Mouse (Mus musculus) midbrain, postnatal 0 days (tissue): ENCODE measurements around the gene Nanos3. TPM values are rescaled to one million over a fixed set of nuclear protein-coding genes. Genes with fewer than 3 reads are reported as not detected.

ENCODE experiments used
- ATAC-seq: fragments of 200-750 bp; cut with Nextera tagmentation; 2 replicates; pipeline ENCODE4 v1.8.0; 2017; ENCODE audit warnings: moderate number of reproducible peaks, mild to moderate bottlenecking, moderate TSS enrichment, moderate library complexity; ENCODE audit not compliant: low FRiP score
- DNase-seq: peaks from one replicate; pipeline ENCODE4 v3.0.0-alpha.2; 2015; ENCODE audit warnings: low spot score
- H3K27ac ChIP-seq: fragments of 300-500 bp; sonication (generic); 2 replicates; pipeline ENCODE4 v1.5.1; 2014; ENCODE audit warnings: low read depth, mild to moderate bottlenecking, low read length, mixed read lengths
- H3K27me3 ChIP-seq: fragments of 300-500 bp; sonication (generic); 2 replicates; pipeline ENCODE4 v1.6.1; 2014; ENCODE audit warnings: low read length, control low read depth, mixed read lengths; ENCODE audit not compliant: insufficient read depth
- H3K36me3 ChIP-seq: fragments of 300-500 bp; sonication (generic); 2 replicates; pipeline ENCODE4 v1.6.1; 2014; ENCODE audit warnings: low read length, control low read depth, mixed read lengths; ENCODE audit not compliant: insufficient read depth
- H3K4me1 ChIP-seq: fragments of 300-500 bp; sonication (generic); 2 replicates; pipeline ENCODE4 v1.6.1; 2014; ENCODE audit warnings: mild to moderate bottlenecking, control low read depth, antibody characterized with exemption, low read length, mixed read lengths; ENCODE audit not compliant: insufficient read depth
- H3K4me2 ChIP-seq: fragments of 300-500 bp; sonication (generic); 2 replicates; pipeline ENCODE4 v1.6.1; 2014; ENCODE audit warnings: low read depth, mild to moderate bottlenecking, low read length, mixed read lengths; ENCODE audit not compliant: poor library complexity, severe bottlenecking
- H3K4me3 ChIP-seq: fragments of 300-500 bp; sonication (generic); 2 replicates; pipeline ENCODE4 v1.5.1; 2014; ENCODE audit warnings: low read depth, mild to moderate bottlenecking, low read length, moderate library complexity
- H3K9ac ChIP-seq: fragments of 300-500 bp; sonication (generic); replicated peaks from 2 replicates; pipeline ENCODE4 v1.6.1; 2014; ENCODE audit warnings: mild to moderate bottlenecking, low read length, moderate library complexity, mixed read lengths; ENCODE audit not compliant: poor library complexity, severe bottlenecking
- H3K9me3 ChIP-seq: fragments of 300-500 bp; sonication (generic); 2 replicates; pipeline ENCODE4 v1.6.1; 2016; ENCODE audit warnings: low read length, control low read depth
- CTCF ChIP-seq: IDR thresholded peaks from 2 replicates; pipeline ENCODE4 v1.5.1; 2016; ENCODE audit warnings: antibody characterized with exemption, mild to moderate bottlenecking
- WGBS: fragments of 180-500 bp; shearing (Covaris S2); extraction: QIAGEN DNeasy Blood & Tissue Kit; methylation state at CpG from one replicate; pipeline ENCODE4 v1.1.7; 2014; 5-methylcytosine and 5-hydroxymethylcytosine counted together
- polyA plus RNA-seq: library from polyadenylated mRNA; unstranded; fragments of >200 nt; fragmentation: Nextera tagmentation; extraction: Ambion mirVana; gene quantifications from 2 replicates; pipeline ENCODE4 v1.2.1, GENCODE M21; 2015
- total RNA-seq: library from RNA; depleted of rRNA; stranded (reverse); fragments of >200 nt; gene quantifications from 2 replicates; pipeline ENCODE4 v1.2.3, GENCODE M21; 2014

The Nanos3 gene
- total and polyA plus RNA-seq, 2 experiments from 2014 or later: 0.27 to 15.3 TPM

DNA sequence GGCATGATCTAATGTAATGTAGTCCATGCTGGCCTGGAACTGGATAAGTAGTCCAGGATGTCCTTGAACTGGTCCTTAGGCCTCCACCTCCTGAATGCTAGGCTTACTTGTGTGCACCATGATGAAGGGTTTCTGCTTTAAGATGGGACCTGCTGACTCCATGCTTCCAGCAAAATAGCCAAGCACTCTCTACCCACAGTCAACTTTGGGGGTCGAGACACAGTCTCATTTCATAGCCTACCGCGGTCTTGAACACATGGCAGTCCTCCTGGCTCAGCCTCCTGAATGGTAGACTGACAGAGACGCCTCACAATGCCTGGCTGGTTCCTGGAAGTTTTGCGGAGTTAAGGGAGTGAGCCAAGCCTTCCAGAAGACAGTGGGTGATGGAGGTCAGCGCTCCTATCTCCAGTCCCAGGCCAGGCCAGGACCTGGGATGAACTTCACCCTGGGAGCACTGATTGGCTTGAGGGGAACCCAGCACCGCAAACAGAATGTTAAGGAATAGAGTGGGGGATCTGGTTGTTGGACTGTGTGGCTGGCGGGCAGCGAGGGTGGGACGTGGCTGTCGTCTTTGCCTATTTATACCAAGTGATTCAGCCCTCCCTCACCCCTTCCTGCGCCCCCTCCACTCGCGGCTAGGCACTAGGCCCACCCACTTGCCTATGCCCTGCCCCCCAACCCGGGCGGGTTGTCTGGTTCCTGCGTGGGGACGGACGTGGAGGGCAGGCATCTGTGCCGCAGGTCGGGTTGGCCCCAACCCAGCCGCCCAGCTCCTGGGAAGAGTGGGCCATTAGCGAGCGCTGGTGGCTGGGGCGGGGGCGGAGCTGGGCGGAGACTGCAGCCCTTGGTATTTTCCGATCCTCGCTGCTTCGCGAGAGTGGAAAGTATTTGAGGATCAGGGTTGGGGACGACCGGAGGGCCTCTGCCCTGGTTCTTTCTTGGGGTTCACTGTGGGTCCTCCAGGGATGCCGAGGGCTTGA, 18.2 kb upstream of the Nanos3 start:
- 12% methylated on average over 33 of the region's 34 CpGs for WGBS
- H3K4me2 ChIP-seq: peak overlapping the region; percentile 56
- no peaks in the 10 kb centered on the region for H3K27me3 ChIP-seq
- H3K9ac ChIP-seq: peak overlapping the region; percentile 52; the same call in 1 of the 2 replicates
- DNase-seq (peak; percentile 59), ATAC-seq (0 out of 2 replicates have a peak, but pooled peaks have one; percentile 11)
- no peaks in the 10 kb centered on the region for H3K9me3 ChIP-seq
- no peak for TF ChIP-seq CTCF
- H3K36me3 ChIP-seq: no peaks in the 10 kb centered on the region
- peak overlapping the region; percentile 65 for H3K27ac ChIP-seq
- H3K4me1 ChIP-seq: peaks cover 5% of the 10 kb centered on the region
- H3K4me3 ChIP-seq: peak overlapping the region; percentile 33

DNA sequence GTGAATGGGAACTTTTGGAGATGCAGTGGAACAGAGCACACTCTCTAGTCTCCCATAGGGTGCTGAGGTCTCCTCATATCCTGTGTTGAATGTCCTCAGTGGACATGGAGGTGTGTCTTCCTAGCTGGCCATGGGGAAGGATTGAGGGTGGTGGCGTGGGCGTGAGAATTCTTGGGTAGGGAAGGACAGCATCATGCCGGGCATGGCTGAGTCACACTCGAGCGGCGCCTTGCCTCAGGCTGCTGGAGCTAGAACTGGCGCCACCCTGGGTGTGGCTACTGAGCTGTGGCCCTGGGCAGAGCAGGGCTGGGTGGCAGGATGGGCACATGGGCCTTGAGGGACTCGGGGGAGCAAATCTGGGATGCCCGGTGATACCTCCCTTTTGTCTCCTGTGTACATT, 17.4 kb upstream of the Nanos3 start:
- no peaks in the 10 kb centered on the region for H3K36me3 ChIP-seq
- H3K4me3 ChIP-seq: no peak overlapping the region
- 87% methylated on average over 9 of the region's 9 CpGs for WGBS
- H3K27me3 ChIP-seq: no peaks in the 10 kb centered on the region
- DNase-seq (no peak), ATAC-seq (no peak)
- no peak for TF ChIP-seq CTCF
- H3K9me3 ChIP-seq: no peaks in the 10 kb centered on the region
- peak overlapping the region; percentile 56; the same call in 1 of the 2 replicates for H3K4me2 ChIP-seq
- H3K4me1 ChIP-seq: peaks cover 10% of the 10 kb centered on the region
- no peak overlapping the region for H3K9ac ChIP-seq
- H3K27ac ChIP-seq: no peak overlapping the region

DNA sequence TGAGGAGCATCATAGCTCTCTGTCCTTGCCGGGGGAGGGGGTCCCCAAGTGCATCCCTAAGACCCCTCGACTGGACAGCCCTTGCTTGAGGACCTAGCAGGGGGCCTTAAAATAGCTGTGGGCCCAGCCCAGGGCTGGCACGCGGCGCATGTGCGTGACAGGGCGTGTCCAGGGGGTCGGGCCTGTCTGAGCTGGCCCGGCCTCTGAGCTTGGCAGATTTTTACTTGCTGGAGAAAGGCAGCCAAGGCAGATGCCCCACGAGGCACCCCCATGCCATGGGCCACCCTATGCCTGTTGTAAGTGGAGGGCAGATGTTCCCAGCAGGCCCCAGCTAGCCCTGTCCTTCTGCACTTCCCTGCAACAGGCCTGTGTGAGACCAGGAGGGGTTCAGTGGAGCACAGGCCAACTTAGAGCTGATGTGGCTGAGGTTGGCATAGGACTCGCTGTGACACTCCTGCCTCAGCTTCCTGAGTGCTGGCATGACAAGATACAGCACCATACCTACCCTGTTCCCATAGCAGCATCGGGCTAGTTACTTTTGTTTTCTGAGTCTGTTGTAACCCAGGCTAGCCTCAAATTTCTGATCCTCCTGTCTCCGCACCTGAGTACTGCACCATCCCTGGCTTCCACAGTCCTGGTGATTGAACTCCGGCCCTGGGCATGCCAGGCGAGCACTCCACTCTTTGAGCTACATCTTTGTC, 16.7 kb upstream of the Nanos3 start:
- WGBS: 68% methylated on average over 15 of the region's 15 CpGs
- no peak for ATAC-seq

DNA sequence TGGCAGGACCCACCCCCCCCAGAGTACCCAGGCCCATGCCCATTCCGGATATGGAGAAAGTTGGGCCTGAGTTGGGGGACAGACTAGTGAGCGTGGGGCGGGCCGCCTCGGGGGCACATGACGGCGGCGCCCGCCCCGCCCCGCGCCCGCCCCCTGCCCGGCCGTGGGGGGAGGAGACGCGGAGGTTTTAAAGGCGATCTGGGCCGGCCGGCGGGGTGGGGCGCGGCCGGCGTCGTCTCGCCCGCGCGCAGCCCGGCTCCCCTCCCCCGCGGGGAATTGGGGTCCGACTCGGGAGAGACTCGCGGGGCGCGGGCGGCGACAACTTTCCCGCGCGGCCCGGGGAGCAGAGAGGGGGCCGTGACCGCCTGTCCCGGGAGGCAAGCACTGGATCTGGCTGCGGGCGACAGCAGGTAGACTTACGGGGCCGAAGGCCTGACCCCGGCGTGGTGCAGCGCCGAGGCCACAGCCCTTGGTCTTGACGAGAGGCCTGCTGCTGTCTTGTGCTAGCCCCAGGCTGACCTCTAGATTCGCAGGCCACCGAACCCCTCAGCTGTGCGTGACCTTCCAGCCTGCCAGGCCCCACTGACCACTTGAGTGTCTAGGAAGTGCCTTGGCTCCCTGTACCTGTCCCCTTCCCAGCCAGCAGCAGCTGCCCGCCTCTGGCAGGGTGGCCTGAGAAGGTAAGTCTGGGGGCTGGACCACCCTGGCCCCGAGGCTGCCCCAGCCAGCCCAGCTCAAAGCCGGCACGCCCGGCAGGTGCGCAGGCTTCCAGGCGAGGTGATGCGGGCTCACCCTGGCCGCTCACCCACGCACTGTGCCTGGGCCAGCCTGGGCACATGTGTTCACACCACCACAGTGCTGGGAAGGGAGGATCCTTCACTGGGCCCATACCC, 15.9 kb upstream of the Nanos3 start:
- peaks cover 10% of the 10 kb centered on the region for H3K4me1 ChIP-seq
- no peaks in the 10 kb centered on the region for H3K9me3 ChIP-seq
- peak overlapping the region; percentile 85 for H3K4me2 ChIP-seq
- DNase-seq: peak; percentile 36
- H3K9ac ChIP-seq: peak overlapping the region; percentile 59
- WGBS: 12% methylated on average over 39 of the region's 70 CpGs
- peak overlapping the region; percentile 38 for H3K4me3 ChIP-seq
- peak overlapping the region; percentile 65 for H3K27ac ChIP-seq
- H3K36me3 ChIP-seq: no peaks in the 10 kb centered on the region
- no peaks in the 10 kb centered on the region for H3K27me3 ChIP-seq
- no peak for TF ChIP-seq CTCF
- no peak for ATAC-seq

More for the DNA sequence above, 16.7 kb upstream of the Nanos3 start:
- no peaks in the 10 kb centered on the region for H3K9me3 ChIP-seq
- 0 out of 2 replicates have a peak overlapping the region, but pooled peaks have one; percentile 59 for H3K9ac ChIP-seq
- TF ChIP-seq CTCF: no peak
- H3K4me1 ChIP-seq: peaks cover 10% of the 10 kb centered on the region
- no peaks in the 10 kb centered on the region for H3K27me3 ChIP-seq
- DNase-seq: peak; percentile 27
- peak overlapping the region; percentile 65; the same call in 1 of the 2 replicates for H3K27ac ChIP-seq
- H3K4me2 ChIP-seq: peak overlapping the region; percentile 85
- H3K36me3 ChIP-seq: no peaks in the 10 kb centered on the region
- H3K4me3 ChIP-seq: peak overlapping the region; percentile 38

DNA sequence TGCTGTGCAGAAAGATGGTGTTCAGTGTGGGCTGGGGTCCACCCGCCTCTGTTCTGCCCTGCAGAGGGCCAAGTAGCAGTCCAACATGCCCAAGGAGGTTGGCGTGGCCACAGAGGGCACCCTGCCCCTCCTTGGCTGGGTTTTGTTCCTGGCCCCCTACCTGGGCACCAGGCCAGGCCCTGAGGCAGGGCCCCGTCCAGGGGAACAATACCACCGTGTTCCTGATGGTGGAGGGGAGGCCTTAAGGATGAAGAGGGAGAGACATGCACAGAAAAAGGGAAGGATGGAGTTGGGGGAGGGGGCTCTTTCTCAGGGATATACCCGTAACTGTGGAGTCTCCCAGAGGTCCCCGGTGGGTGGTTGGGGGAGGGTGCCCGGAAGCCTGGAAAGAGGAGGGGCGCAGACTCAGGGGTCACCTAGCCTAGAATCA, 15.1 kb upstream of the Nanos3 start:
- H3K27me3 ChIP-seq: no peaks in the 10 kb centered on the region
- ATAC-seq (no peak), DNase-seq (peak; percentile 35)
- peak overlapping the region; percentile 65; the same call in 1 of the 2 replicates for H3K27ac ChIP-seq
- peak overlapping the region; percentile 59 for H3K9ac ChIP-seq
- 21% methylated on average over 8 of the region's 8 CpGs for WGBS
- H3K4me2 ChIP-seq: peak overlapping the region; percentile 85
- no peaks in the 10 kb centered on the region for H3K9me3 ChIP-seq
- H3K4me3 ChIP-seq: peak overlapping the region; percentile 38; the same call in 1 of the 2 replicates
- peak; percentile 9; the same call in 1 of the 2 replicates for TF ChIP-seq CTCF
- H3K4me1 ChIP-seq: peaks cover 10% of the 10 kb centered on the region
- H3K36me3 ChIP-seq: no peaks in the 10 kb centered on the region
